Mouse (Mus musculus): ENCODE results near the gene Trim8. TPM values are rescaled to one million over a fixed set of nuclear protein-coding genes. Genes with fewer than 3 reads are reported as not detected.

Gene Trim8
- 10 to 100 TPM; 60.5 to 70.3 TPM for total RNA-seq (2021)
- long read RNA-seq, experiment 1, transcript Trim8-201 (6 exons, 3,580 nt), result major isoform, 85 of 97 reads
- long read RNA-seq, experiment 1, partial matches to known transcripts, result 2 of 97 reads
- long read RNA-seq, experiment 1, other reads (novel, unspliced or antisense), result 10 of 97 reads
- long read RNA-seq, experiment 2, transcript Trim8-201 (6 exons, 3,580 nt), result major isoform, 168 of 190 reads
- long read RNA-seq, experiment 2, partial matches to known transcripts, result 1 of 190 reads
- long read RNA-seq, experiment 2, other reads (novel, unspliced or antisense), result 21 of 190 reads

- peak; percentile 62 to 76 for DNase-seq (ENCODE audit: low spot score in 2 of 2)
Measured at GRCm38 (mm10) chr19:46501401-46502068, at the start of gene Trim8. Gene Trim8 (plus strand): TSS chr19:46501702.

- DNase-seq (ENCODE audit: low spot score in 2 of 2), result no peak
Measured at GRCm38 (mm10) chr19:46452052-46452827, 49.3 kb upstream of the Trim8 start.

GRCm38 (mm10) chr19:46452916-46453315 lies 48.6 kb upstream of the Trim8 start:
- DNase-seq (ENCODE audit: low spot score in 2 of 2), result no peak

- no peak for DNase-seq (ENCODE audit: low spot score in 2 of 2)
Measured at GRCm38 (mm10) chr19:46454126-46454880, 47.2 kb upstream of the Trim8 start.

- DNase-seq (ENCODE audit: low spot score in 2 of 2), result peak in 1 of 2 experiments; percentile 40
Measured at GRCm38 (mm10) chr19:46455032-46455431, 46.5 kb upstream of the Trim8 start.

- DNase-seq (ENCODE audit: low spot score in 2 of 2), result no peak
Measured at GRCm38 (mm10) chr19:46455556-46455955, 45.9 kb upstream of the Trim8 start.

GRCm38 (mm10) chr19:46456018-46456735 lies 45.3 kb upstream of the Trim8 start:
- no peak for DNase-seq (ENCODE audit: low spot score in 2 of 2)

- DNase-seq (ENCODE audit: low spot score in 2 of 2), result no peak
Measured at GRCm38 (mm10) chr19:46457798-46458197, 43.7 kb upstream of the Trim8 start.

GRCm38 (mm10) chr19:46459256-46459655 lies 42.2 kb upstream of the Trim8 start:
- DNase-seq (ENCODE audit: low spot score in 2 of 2), result no peak

GRCm38 (mm10) chr19:46459889-46460288 lies 41.6 kb upstream of the Trim8 start:
- no peak for DNase-seq (ENCODE audit: low spot score in 2 of 2)

GRCm38 (mm10) chr19:46462574-46462973 lies 38.9 kb upstream of the Trim8 start:
- DNase-seq (ENCODE audit: low spot score in 2 of 2), result no peak

- no peak for DNase-seq (ENCODE audit: low spot score in 2 of 2)
Measured at GRCm38 (mm10) chr19:46463446-46463845, 38.1 kb upstream of the Trim8 start.

- DNase-seq (ENCODE audit: low spot score in 2 of 2), result no peak
Measured at GRCm38 (mm10) chr19:46466160-46466559, 35.3 kb upstream of the Trim8 start.

- no peak for DNase-seq (ENCODE audit: low spot score in 2 of 2)
Measured at GRCm38 (mm10) chr19:46467051-46467503, 34.4 kb upstream of the Trim8 start.

GRCm38 (mm10) chr19:46470364-46471240 lies 30.9 kb upstream of the Trim8 start:
- DNase-seq (ENCODE audit: low spot score in 2 of 2), result no peak

GRCm38 (mm10) chr19:46471324-46472093 lies 30.0 kb upstream of the Trim8 start:
- no peak for DNase-seq (ENCODE audit: low spot score in 2 of 2)

- DNase-seq (ENCODE audit: low spot score in 2 of 2), result no peak
Measured at GRCm38 (mm10) chr19:46477432-46477845, 24.1 kb upstream of the Trim8 start.

GRCm38 (mm10) chr19:46478242-46478641 lies 23.3 kb upstream of the Trim8 start:
- no peak for DNase-seq (ENCODE audit: low spot score in 2 of 2)

- no peak for DNase-seq (ENCODE audit: low spot score in 2 of 2)
Measured at GRCm38 (mm10) chr19:46478826-46479225, 22.7 kb upstream of the Trim8 start.
